Mouse (Mus musculus) midbrain, embryonic 10.5 days (tissue): ENCODE results near the gene Rora. TPM values are rescaled to one million over a fixed set of nuclear protein-coding genes. Genes with fewer than 3 reads are reported as not detected.

ENCODE experiments used
- DNase-seq: peaks from one replicate; pipeline ENCODE4 v3.0.0-alpha.2; 2017; ENCODE audit warnings: low spot score
- H3K27ac ChIP-seq: fragments of 300-500 bp; sonication (generic); replicated peaks from 2 replicates; pipeline ENCODE4 v1.5.1; 2016; ENCODE audit warnings: mild to moderate bottlenecking
- H3K27me3 ChIP-seq: fragments of 300-500 bp; sonication (generic); 2 replicates; pipeline ENCODE4 v1.6.1; 2016; ENCODE audit warnings: low read depth, mild to moderate bottlenecking; ENCODE audit not compliant: poor library complexity, severe bottlenecking
- H3K36me3 ChIP-seq: fragments of 300-500 bp; sonication (generic); 2 replicates; pipeline ENCODE4 v1.6.1; 2016; ENCODE audit warnings: mild to moderate bottlenecking, moderate library complexity
- H3K4me1 ChIP-seq: fragments of 300-500 bp; sonication (generic); 2 replicates; pipeline ENCODE4 v1.6.1; 2016
- H3K4me3 ChIP-seq: fragments of 300-500 bp; sonication (generic); 2 replicates; pipeline ENCODE4 v1.5.1; 2016; ENCODE audit warnings: mild to moderate bottlenecking, moderate library complexity
- H3K9me3 ChIP-seq: fragments of 300-500 bp; sonication (generic); replicated peaks from 2 replicates; pipeline ENCODE4 v1.6.1; 2016; ENCODE audit warnings: mild to moderate bottlenecking
- WGBS: fragments of 180-500 bp; shearing (Covaris S2); methylation state at CpG from one replicate; pipeline ENCODE4 v1.1.7; 2016; 5-methylcytosine and 5-hydroxymethylcytosine counted together
- polyA plus RNA-seq: library from polyadenylated mRNA; unstranded; fragments of >200 nt; fragmentation: Nextera tagmentation; extraction: Ambion mirVana; gene quantifications from 2 replicates; pipeline ENCODE4 v1.2.1, GENCODE M21; 2016

Rora gene
- polyA plus RNA-seq, 1 experiment from 2014 or later: 4.1 TPM

DNA sequence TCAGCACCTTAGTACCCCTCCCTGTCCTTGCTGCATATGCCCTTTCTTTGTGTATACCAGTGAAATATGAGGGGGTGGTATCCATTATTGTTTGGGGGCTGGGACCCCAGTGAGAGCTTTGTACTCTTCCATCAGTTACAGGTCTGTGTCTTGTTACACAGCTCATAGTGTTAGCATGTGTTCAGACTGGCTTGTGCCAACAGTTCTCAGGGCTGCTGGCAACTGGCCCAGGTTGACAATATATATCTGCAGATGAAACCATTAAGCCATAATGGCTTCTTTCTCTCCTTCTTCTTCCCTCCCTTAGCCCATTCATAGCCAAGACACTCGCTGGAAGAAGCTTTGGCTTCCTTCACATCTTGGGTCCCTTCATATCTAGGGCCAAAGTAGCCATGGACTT lies 263.2 kb downstream of the Rora start:
- H3K4me1 ChIP-seq: peaks cover 15% of the 10 kb centered on the region
- no peaks in the 10 kb centered on the region for H3K9me3 ChIP-seq
- H3K27ac ChIP-seq: no peak overlapping the region
- no peaks in the 10 kb centered on the region for H3K36me3 ChIP-seq
- WGBS: 80% methylated on average over 1 of the region's 1 CpGs
- peaks cover 25% of the 10 kb centered on the region for H3K27me3 ChIP-seq
- no peak overlapping the region for H3K4me3 ChIP-seq
- DNase-seq: no peak

DNA sequence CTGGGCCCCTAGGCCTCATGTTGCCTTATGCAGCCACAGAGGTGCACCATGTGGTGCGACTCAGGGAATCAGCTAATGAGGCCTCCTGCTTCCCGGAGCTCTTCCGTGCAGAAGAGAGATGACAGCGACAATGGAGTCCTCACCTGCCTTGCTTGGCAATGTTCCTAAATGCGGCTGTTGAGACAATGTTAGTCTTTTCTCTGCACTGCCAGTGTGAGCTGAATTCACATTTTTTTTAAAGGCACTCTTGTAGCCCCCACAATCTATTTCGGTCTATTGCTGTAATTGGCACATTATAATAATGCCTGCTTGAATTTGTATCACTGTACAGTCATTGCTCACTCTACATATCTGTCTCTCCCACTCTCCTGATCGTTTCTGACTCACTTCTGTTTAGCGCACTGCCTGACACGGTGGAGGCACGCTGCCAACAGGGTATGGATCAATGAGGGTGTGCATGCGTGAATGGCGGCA lies 269.6 kb downstream of the Rora start:
- 95% methylated on average over 12 of the region's 12 CpGs for WGBS
- no peaks in the 10 kb centered on the region for H3K9me3 ChIP-seq
- no peak overlapping the region for H3K4me3 ChIP-seq
- H3K4me1 ChIP-seq: no peaks in the 10 kb centered on the region
- no peaks in the 10 kb centered on the region for H3K36me3 ChIP-seq
- H3K27ac ChIP-seq: no peak overlapping the region
- no peak for DNase-seq
- no peaks in the 10 kb centered on the region for H3K27me3 ChIP-seq

DNA sequence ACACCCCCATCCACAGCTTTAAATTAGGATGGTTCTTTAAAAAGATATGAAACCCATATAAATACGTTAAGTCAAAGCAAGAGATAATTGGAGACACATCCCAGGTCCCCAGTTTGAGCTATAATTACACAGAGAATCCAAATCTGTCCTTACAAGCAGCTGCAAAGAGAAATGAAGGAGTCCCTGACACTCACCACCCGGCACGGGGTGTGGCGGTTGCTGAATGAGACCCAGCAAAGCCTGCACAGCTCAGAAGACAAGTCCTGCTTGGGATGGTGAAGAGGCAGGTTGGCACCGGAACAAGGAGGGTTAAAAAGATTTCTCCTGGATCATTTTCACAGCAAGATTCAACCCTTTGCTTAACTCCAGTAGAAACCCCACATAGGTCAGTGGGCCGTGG lies 272.8 kb downstream of the Rora start:
- Histone ChIP-seq H3K4me1 (0 out of 2 replicates have a peak, but pooled peaks cover 2% of the 10 kb centered on the region), H3K27me3 (no peaks in the 10 kb centered on the region), H3K4me3 (no peak overlapping the region), H3K36me3 (no peaks in the 10 kb centered on the region), H3K27ac (no peak overlapping the region), H3K9me3 (0 out of 2 replicates have a peak, but pooled peaks cover 4% of the 10 kb centered on the region)
- no peak for DNase-seq
- 91% methylated on average over 6 of the region's 6 CpGs for WGBS

DNA sequence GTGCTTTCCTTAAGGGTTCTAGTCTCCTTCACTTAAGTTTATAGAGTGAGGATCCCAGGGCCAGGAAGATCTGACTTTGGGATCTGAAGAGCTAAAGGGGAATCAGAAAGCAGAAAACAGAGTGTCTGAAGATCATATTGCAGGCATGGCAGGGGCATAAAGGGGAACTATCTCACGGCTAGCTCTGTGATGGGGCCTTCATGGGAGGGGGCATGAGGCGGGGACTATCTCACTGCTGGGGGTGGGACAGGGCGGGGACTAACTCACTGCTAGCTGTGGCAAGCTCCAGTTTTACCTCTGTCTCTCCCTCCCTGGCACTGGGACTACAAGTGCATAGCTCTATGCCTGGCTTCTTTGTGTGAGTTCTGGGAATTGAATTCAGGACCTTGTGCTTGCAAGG lies 279.6 kb downstream of the Rora start:
- WGBS: 72% methylated on average over 3 of the region's 3 CpGs
- no peaks in the 10 kb centered on the region for H3K36me3 ChIP-seq
- H3K9me3 ChIP-seq: 0 out of 2 replicates have a peak, but pooled peaks cover 6% of the 10 kb centered on the region
- H3K27me3 ChIP-seq: no peaks in the 10 kb centered on the region
- H3K4me3 ChIP-seq: no peak overlapping the region
- H3K4me1 ChIP-seq: 0 out of 2 replicates have a peak, but pooled peaks cover 2% of the 10 kb centered on the region
- DNase-seq: no peak
- H3K27ac ChIP-seq: no peak overlapping the region

DNA sequence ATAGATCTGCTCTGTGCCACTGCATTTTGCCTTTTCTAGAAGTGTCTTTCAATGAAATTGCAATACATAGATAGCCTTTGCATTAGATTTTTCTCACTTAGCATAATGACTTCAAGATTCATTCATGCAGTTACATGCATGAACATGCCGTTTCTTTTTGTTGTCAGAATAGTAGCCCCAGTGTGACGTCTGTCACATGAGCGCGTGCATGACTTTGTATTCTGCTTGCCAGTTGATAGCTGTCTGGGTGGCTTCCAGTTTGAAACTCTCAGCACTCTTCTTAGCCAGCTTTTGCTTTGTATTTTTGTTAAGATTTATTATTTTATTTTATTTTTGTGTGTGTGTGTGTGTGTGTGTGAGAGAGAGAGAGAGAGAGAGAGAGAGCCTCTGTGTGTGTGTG lies 280.7 kb downstream of the Rora start:
- DNase-seq: no peak
- H3K9me3 ChIP-seq: 0 out of 2 replicates have a peak, but pooled peaks cover 2% of the 10 kb centered on the region
- no peaks in the 10 kb centered on the region for H3K27me3 ChIP-seq
- H3K36me3 ChIP-seq: no peaks in the 10 kb centered on the region
- 0 out of 2 replicates have a peak, but pooled peaks cover 2% of the 10 kb centered on the region for H3K4me1 ChIP-seq
- 90% methylated on average over 4 of the region's 4 CpGs for WGBS
- no peak overlapping the region for H3K27ac ChIP-seq
- no peak overlapping the region for H3K4me3 ChIP-seq

DNA sequence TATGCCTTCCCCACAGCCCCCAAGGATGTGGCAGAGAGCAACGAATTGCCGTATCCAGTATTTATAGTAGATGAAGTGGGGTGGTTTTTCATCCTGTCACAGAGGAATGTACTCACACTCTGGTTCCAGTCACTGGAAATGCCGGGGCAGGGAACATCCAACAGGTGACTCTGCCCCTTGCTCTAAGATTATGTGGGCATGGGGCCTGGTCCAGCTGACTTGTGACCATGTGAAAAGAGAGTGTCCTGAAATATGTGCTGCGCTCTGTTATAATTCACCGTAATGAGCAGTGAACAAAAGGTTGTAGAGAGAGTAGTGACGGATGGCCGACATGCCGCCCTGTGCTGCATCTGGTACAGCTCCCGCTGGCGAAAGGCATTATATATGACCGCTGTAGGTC lies 282.0 kb downstream of the Rora start:
- no peak overlapping the region for H3K27ac ChIP-seq
- no peaks in the 10 kb centered on the region for H3K27me3 ChIP-seq
- no peak overlapping the region for H3K4me3 ChIP-seq
- 96% methylated on average over 11 of the region's 11 CpGs for WGBS
- H3K9me3 ChIP-seq: 0 out of 2 replicates have a peak, but pooled peaks cover 2% of the 10 kb centered on the region
- H3K4me1 ChIP-seq: 0 out of 2 replicates have a peak, but pooled peaks cover under 1% of the 10 kb centered on the region
- no peaks in the 10 kb centered on the region for H3K36me3 ChIP-seq
- no peak for DNase-seq

DNA sequence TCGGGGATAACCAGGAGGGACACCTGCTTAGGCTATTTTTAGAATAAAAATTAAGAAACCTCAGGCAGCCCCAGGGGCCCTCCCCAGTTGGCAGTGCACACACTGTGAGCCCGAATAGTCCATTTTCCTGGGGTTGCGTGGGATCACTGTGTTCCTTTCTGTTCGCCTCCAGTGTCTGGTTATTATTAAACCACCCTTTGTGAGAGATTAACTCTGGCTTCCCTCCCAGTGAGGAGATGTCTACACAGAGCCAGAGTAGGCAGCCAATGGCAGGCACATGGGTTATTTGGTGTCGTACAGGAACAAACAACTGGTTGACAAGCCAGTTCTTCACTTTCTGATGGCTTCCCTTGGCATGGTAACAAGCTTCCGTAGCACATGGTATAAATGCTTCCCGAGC lies 287.5 kb downstream of the Rora start:
- H3K4me1 ChIP-seq: no peaks in the 10 kb centered on the region
- H3K27me3 ChIP-seq: peaks cover 4% of the 10 kb centered on the region; the same call in 1 of the 2 replicates
- no peaks in the 10 kb centered on the region for H3K36me3 ChIP-seq
- no peak overlapping the region for H3K27ac ChIP-seq
- no peak overlapping the region for H3K4me3 ChIP-seq
- no peak for DNase-seq
- WGBS: 87% methylated on average over 7 of the region's 7 CpGs
- 0 out of 2 replicates have a peak, but pooled peaks cover 1% of the 10 kb centered on the region for H3K9me3 ChIP-seq

DNA sequence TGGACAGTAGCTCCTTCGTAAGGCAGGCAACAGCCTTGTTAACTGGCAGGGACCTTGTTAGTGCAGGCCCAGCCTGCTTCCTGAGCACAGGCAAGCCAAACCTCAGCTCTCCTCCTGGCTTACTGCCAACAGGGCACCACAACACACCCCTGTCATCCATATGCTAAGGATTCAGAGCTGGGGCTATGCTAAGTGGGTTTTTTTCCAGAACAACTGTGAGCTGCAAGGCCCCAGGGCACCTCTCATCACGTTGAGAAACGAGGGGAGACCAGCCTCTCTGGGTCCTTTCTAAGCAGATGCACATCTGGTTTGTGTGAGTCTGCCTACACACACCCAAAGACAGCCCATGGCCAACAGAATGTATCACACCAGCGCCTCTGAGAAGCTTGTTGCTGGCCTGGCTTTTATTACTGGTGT lies 289.0 kb downstream of the Rora start:
- Histone ChIP-seq H3K4me1 (0 out of 2 replicates have a peak, but pooled peaks cover 2% of the 10 kb centered on the region), H3K4me3 (no peak overlapping the region), H3K27me3 (peaks cover 17% of the 10 kb centered on the region), H3K36me3 (no peaks in the 10 kb centered on the region), H3K9me3 (no peaks in the 10 kb centered on the region), H3K27ac (no peak overlapping the region)
- no peak for DNase-seq
- WGBS: 82% methylated on average over 4 of the region's 4 CpGs

DNA sequence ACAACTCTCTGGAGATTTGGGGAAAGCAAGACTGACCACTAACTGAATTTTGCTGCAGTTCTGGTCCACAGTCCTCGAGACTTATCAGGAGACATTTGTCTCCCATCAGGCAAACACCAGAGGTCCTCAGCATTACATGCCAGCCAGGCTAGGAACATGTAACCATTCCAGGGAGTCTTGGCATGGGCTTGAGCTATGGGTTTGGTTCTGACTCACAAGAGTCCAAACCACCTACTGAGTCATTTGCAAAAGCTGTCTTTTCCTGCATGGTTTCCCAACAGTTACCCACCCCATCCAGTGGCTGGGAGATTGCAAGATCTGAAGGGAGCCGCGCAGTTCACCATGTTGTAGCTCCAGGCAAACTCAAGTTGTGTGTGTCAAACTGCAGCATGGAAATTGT lies 290.4 kb downstream of the Rora start:
- WGBS: 86% methylated on average over 3 of the region's 3 CpGs
- H3K4me3 ChIP-seq: no peak overlapping the region
- DNase-seq: no peak
- H3K4me1 ChIP-seq: peaks cover 8% of the 10 kb centered on the region; the same call in 1 of the 2 replicates
- H3K9me3 ChIP-seq: no peaks in the 10 kb centered on the region
- H3K27me3 ChIP-seq: peaks cover 17% of the 10 kb centered on the region
- no peak overlapping the region for H3K27ac ChIP-seq
- H3K36me3 ChIP-seq: no peaks in the 10 kb centered on the region

DNA sequence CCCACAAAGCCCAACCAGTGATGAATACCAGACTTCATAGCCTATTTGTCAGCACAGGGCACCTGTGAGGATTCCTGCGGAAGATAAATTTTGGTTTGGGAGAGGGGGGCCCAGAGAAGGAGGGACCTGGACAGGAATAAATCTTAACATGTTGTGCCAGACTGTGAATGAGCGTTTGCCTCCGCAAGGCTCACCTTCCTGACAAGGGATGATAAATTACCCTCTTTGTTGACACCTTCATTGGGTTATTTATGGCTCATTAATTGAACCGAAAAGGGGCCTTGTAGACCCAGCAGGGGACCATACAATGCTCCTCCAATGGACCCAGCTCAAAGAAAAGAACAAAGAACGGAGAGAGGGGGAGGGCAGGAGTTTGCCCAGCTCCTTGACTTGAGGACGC lies 294.1 kb downstream of the Rora start:
- Histone ChIP-seq H3K27ac (no peak overlapping the region), H3K36me3 (no peaks in the 10 kb centered on the region), H3K27me3 (peaks cover 17% of the 10 kb centered on the region), H3K4me3 (no peak overlapping the region), H3K4me1 (peaks cover 8% of the 10 kb centered on the region; the same call in 1 of the 2 replicates), H3K9me3 (no peaks in the 10 kb centered on the region)
- 34% methylated on average over 6 of the region's 6 CpGs for WGBS
- DNase-seq: no peak

DNA sequence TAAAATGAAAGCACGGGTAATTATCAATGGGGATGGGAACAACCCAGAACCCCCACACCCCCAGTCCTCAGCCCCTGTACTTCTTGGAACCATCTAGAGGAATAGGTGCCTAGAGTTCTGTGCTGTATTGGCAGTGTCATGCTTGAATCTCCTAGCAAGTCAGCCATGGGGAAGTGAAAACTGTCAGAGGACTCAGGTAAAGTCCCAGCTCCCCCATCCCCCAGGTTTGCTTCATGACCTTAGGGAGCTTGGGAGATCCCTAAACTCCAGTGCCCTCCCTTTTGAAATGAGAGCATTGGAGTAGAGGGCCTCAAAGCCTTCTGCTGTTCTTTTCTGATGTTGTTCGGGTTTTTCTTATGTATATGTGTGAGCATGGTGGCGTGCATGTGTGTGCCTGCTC lies 294.6 kb downstream of the Rora start:
- peaks cover 8% of the 10 kb centered on the region; the same call in 1 of the 2 replicates for H3K4me1 ChIP-seq
- H3K36me3 ChIP-seq: no peaks in the 10 kb centered on the region
- H3K9me3 ChIP-seq: no peaks in the 10 kb centered on the region
- no peak overlapping the region for H3K4me3 ChIP-seq
- peaks cover 17% of the 10 kb centered on the region for H3K27me3 ChIP-seq
- H3K27ac ChIP-seq: no peak overlapping the region
- WGBS: 76% methylated on average over 3 of the region's 3 CpGs
- no peak for DNase-seq

DNA sequence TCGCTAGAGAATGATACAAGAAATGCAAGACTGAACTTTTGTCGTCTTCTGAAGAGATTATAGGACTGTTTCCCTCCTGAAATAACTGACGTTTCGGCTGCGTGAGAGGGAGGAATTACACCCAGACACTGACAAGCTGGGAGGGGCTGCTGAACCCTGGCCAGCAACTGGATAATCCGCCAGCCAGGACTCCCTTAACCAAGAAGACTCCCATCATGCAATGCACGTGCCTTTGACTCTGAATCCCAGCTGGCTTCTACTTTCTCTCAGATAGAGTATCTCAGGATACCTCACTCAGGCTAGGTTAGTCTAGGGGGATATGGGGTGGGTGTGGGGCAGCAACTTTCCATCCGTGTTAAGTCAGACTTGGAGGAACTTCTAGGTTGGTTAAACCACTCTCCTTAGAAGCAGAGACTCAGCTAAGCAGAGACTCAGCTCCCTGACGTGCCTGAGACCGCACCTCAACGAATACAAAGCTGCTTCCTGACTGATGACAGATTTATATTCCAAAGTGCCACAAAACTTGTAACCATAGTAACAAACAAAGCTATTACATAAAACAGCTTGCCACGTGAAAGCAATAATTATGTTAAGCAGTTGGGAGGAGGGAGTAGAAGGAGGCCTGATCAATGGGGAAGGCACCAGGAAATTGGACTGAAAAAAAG lies 302.8 kb downstream of the Rora start:
- Histone ChIP-seq H3K27me3 (no peaks in the 10 kb centered on the region), H3K9me3 (no peaks in the 10 kb centered on the region), H3K4me3 (no peak overlapping the region), H3K27ac (no peak overlapping the region), H3K36me3 (no peaks in the 10 kb centered on the region), H3K4me1 (peaks cover 17% of the 10 kb centered on the region)
- WGBS: 57% methylated on average over 12 of the region's 12 CpGs
- no peak for DNase-seq

DNA sequence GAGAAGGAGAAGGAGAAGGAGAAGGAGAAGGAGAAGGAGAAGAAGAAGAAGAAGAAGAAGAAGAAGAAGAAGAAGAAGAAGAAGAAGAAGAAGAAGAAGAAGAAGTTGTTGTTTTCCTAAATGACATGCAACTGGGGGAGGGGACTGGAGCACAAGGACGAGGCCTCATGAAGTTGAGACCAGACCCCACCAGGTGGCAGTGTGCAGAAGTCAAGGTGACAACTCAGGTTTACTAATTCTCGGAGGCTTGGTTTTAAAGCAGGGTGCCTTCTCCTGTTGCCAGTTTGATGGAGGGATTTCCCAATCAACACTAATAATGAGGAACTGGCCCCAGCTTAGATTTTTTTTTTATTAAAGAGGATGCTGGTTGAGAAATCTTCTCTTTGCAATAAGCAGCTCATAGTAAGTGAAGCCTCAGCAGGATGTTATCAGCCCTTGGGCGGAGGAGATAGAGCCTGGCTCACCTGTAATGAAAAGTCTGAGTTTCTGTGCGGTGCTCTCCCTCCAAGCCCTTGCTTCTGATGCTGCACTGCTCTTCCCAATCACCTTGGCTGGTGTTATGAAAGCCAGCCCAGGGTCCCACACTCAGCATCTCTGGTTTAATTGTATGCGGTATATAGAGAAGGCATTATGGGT lies 303.5 kb downstream of the Rora start:
- Histone ChIP-seq H3K27ac (no peak overlapping the region), H3K4me1 (peaks cover 17% of the 10 kb centered on the region), H3K36me3 (no peaks in the 10 kb centered on the region), H3K27me3 (no peaks in the 10 kb centered on the region), H3K9me3 (no peaks in the 10 kb centered on the region), H3K4me3 (no peak overlapping the region)
- peak; percentile 29 for DNase-seq
- 65% methylated on average over 5 of the region's 5 CpGs for WGBS
